Comparison of ENCODE assay signal across 11 mouse cellular contexts in genomic region chr10:18876211-18876610, GRCm38 (mm10). TPM values are rescaled to one million over a fixed set of nuclear protein-coding genes. Genes with fewer than 3 reads are reported as not detected.
DNase-seq lines count a peak whose midpoint lies in the region; ATAC-seq and TF ChIP-seq lines count a peak whose summit lies in the region.
"Had no signal": no experiment of that assay in that cellular context is flagged by ENCODE, and none has a peak within 500 bp of the region (broad histone marks: within the 10 kb centered on the region; RNA-seq: fewer than 3 reads in every experiment).

No protein-coding gene starts in this region.

- 28% methylated on average over 1 of the region's 1 CpGs for whole genome bisulfite sequencing in intestine, embryonic 16.5 days
- 20% methylated on average over 1 of the region's 1 CpGs for WGBS in intestine, postnatal 0 days
- 33% methylated on average over 1 of the region's 1 CpGs for WGBS in embryonic facial prominence, embryonic 12.5 days
- 42% methylated on average over 1 of the region's 1 CpGs for WGBS in limb, embryonic 14.5 days

- H3K9ac ChIP-seq in intestine, embryonic 16.5 days (ENCODE audit: low read depth, low read length) = no peak overlapping the region
- no peak overlapping the region for H3K9ac ChIP-seq in intestine, postnatal 0 days (ENCODE audit: low read depth, low read length)
- H3K9ac ChIP-seq in embryonic facial prominence, embryonic 12.5 days = no peak overlapping the region
- H3K9ac ChIP-seq in limb, embryonic 14.5 days (ENCODE audit: low read depth, low read length, severe bottlenecking) = no peak overlapping the region
- H3K9ac ChIP-seq: intestine, embryonic 15.5 days had no signal

- no peaks in the 10 kb centered on the region for H3K36me3 ChIP-seq in intestine, embryonic 16.5 days (ENCODE audit: control insufficient read depth, insufficient read depth, low read length)
- H3K36me3 ChIP-seq in intestine, postnatal 0 days (ENCODE audit: control insufficient read depth, insufficient read depth) = no peaks in the 10 kb centered on the region
- no peaks in the 10 kb centered on the region for H3K36me3 ChIP-seq in embryonic facial prominence, embryonic 12.5 days
- H3K36me3 ChIP-seq in limb, embryonic 14.5 days (ENCODE audit: control insufficient read depth, insufficient read depth, low read length) = no peaks in the 10 kb centered on the region
- H3K36me3 ChIP-seq: intestine, embryonic 15.5 days had no signal

- peak; percentile 52; the same call in 1 of the 2 replicates for ATAC-seq in intestine, embryonic 16.5 days
- ATAC-seq in intestine, postnatal 0 days = no peak
- ATAC-seq in embryonic facial prominence, embryonic 12.5 days (ENCODE audit: insufficient number of reproducible peaks, insufficient read depth, low FRiP score, low TSS enrichment) = 0 out of 2 replicates have a peak, but pooled peaks have one; percentile 52
- ATAC-seq in limb, embryonic 14.5 days (ENCODE audit: low FRiP score, low read depth) = no peak
- ATAC-seq in activated CD4-positive, CD25-positive, alpha-beta regulatory T cell, adult 4 months = no peak
- no peak for ATAC-seq in erythroblast, adult 5-6 weeks (replicated peaks; ENCODE audit: low FRiP score, poor library complexity, severe bottlenecking)
- ATAC-seq: intestine, embryonic 15.5 days; midbrain, embryonic 16.5 days had no signal

- TF ChIP-seq POLR2A in limb, embryonic 14.5 days (IDR thresholded peaks at IDR 0.05; ENCODE audit: borderline replicate concordance, extremely low read depth, insufficient read depth, insufficient read length) = no peak

- peak; percentile 62 for DNase-seq in Muller cell, postnatal 12 days (ENCODE audit: inconsistent ontology term)
- no peak for DNase-seq in limb, embryonic 14.5 days (ENCODE audit: low spot score)
- DNase-seq: gastrocnemius, postnatal 10 days had no signal

- H3K27me3 ChIP-seq in intestine, embryonic 16.5 days (replicated peaks; ENCODE audit: control insufficient read depth, insufficient read depth, low read length) = no peaks in the 10 kb centered on the region
- H3K27me3 ChIP-seq in intestine, postnatal 0 days (replicated peaks; ENCODE audit: control insufficient read depth, insufficient read depth, low read length) = no peaks in the 10 kb centered on the region
- H3K27me3 ChIP-seq in embryonic facial prominence, embryonic 12.5 days = no peaks in the 10 kb centered on the region
- H3K27me3 ChIP-seq in limb, embryonic 14.5 days (ENCODE audit: control insufficient read depth, insufficient read depth, low read length) = no peaks in the 10 kb centered on the region
- H3K27me3 ChIP-seq: intestine, embryonic 15.5 days had no signal

- H3K4me3 ChIP-seq in intestine, embryonic 16.5 days (ENCODE audit: low read length) = no peak overlapping the region
- H3K4me3 ChIP-seq in intestine, postnatal 0 days (ENCODE audit: low read depth, low read length) = no peak overlapping the region
- H3K4me3 ChIP-seq in embryonic facial prominence, embryonic 12.5 days = no peak overlapping the region
- no peak overlapping the region for H3K4me3 ChIP-seq in limb, embryonic 14.5 days (replicated peaks; ENCODE audit: low read length)
- H3K4me3 ChIP-seq: intestine, embryonic 15.5 days; left cerebral cortex, adult 2 months had no signal

- H3K4me1 ChIP-seq in intestine, embryonic 16.5 days (ENCODE audit: control insufficient read depth, insufficient read depth, low read length) = peaks cover 3% of the 10 kb centered on the region; the same call in 1 of the 2 replicates
- no peaks in the 10 kb centered on the region for H3K4me1 ChIP-seq in intestine, postnatal 0 days (replicated peaks; ENCODE audit: control insufficient read depth, insufficient read depth, low read length)
- peaks cover 4% of the 10 kb centered on the region; the same call in 1 of the 2 replicates for H3K4me1 ChIP-seq in embryonic facial prominence, embryonic 12.5 days
- H3K4me1 ChIP-seq in limb, embryonic 14.5 days (ENCODE audit: control insufficient read depth, insufficient read depth, low read length) = peaks cover 3% of the 10 kb centered on the region; the same call in 1 of the 2 replicates
- H3K4me1 ChIP-seq: intestine, embryonic 15.5 days had no signal

- no peak for TF ChIP-seq CTCF in intestine, postnatal 0 days (IDR thresholded peaks at IDR 0.05; ENCODE audit: low read depth)

- H3K27ac ChIP-seq in intestine, embryonic 16.5 days (ENCODE audit: low read length) = no peak overlapping the region
- no peak overlapping the region for H3K27ac ChIP-seq in intestine, postnatal 0 days (ENCODE audit: low read depth, low read length)
- 0 out of 2 replicates have a peak overlapping the region, but pooled peaks have one; percentile 2 for H3K27ac ChIP-seq in embryonic facial prominence, embryonic 12.5 days
- 0 out of 2 replicates have a peak overlapping the region, but pooled peaks have one; percentile 35 for H3K27ac ChIP-seq in limb, embryonic 14.5 days (replicated peaks; ENCODE audit: low read depth, low read length)
- H3K27ac ChIP-seq: intestine, embryonic 15.5 days; left cerebral cortex, adult 2 months had no signal

- H3K9me3 ChIP-seq in intestine, embryonic 16.5 days (ENCODE audit: control insufficient read depth, low read length) = no peaks in the 10 kb centered on the region
- H3K9me3 ChIP-seq in intestine, postnatal 0 days (ENCODE audit: control insufficient read depth) = no peaks in the 10 kb centered on the region
- H3K9me3 ChIP-seq in embryonic facial prominence, embryonic 12.5 days = no peaks in the 10 kb centered on the region
- H3K9me3 ChIP-seq in limb, embryonic 14.5 days (ENCODE audit: control insufficient read depth, low read length) = no peaks in the 10 kb centered on the region
- H3K9me3 ChIP-seq: intestine, embryonic 15.5 days had no signal

- H3K4me2 ChIP-seq in intestine, embryonic 16.5 days (ENCODE audit: low read depth, low read length) = no peak overlapping the region
- no peak overlapping the region for H3K4me2 ChIP-seq in intestine, postnatal 0 days (replicated peaks; ENCODE audit: low read depth)
- H3K4me2 ChIP-seq in embryonic facial prominence, embryonic 12.5 days (replicated peaks) = no peak overlapping the region
- H3K4me2 ChIP-seq in limb, embryonic 14.5 days (replicated peaks; ENCODE audit: low read depth, low read length, severe bottlenecking) = no peak overlapping the region
- H3K4me2 ChIP-seq: intestine, embryonic 15.5 days had no signal

RNA-seq across cellular contexts. Expression of gene Perp, which starts 31.4 kb away (rescaled TPM):
- 77.2 and 95.4 TPM in 2 replicates for polyA plus RNA-seq in intestine, embryonic 16.5 days (2015; fragmentation: Nextera tagmentation; extraction: Ambion mirVana)
- 223 and 244 TPM in 2 replicates for polyA plus RNA-seq in intestine, postnatal 0 days (2015; fragmentation: Nextera tagmentation; extraction: Ambion mirVana)
- polyA plus RNA-seq in embryonic facial prominence, embryonic 12.5 days (2016; fragmentation: Nextera tagmentation; extraction: Ambion mirVana) = 45.3 and 48.4 TPM in 2 replicates
- polyA plus RNA-seq in limb, embryonic 14.5 days (2012; rRNA removed) = 166 and 196 TPM in 2 replicates
- polyA plus RNA-seq in limb, embryonic 14.5 days (2014; fragmentation: Nextera tagmentation; extraction: Ambion mirVana) = 466 and 598 TPM in 2 replicates
- polyA plus RNA-seq in activated CD4-positive, CD25-positive, alpha-beta regulatory T cell, adult 4 months (2017; shearing (Covaris generic)) = 1 to 10 TPM in 1 of 2 experiments, under 1 TPM in 1; 0.40 to 1.2 TPM
- total RNA-seq in erythroblast, adult 5-6 weeks (2015; ENCODE audit: low replicate concordance) = 1.0 and 2.7 TPM in 2 replicates
- 0.56 and 0.85 TPM in 2 replicates for total RNA-seq in erythroblast, adult 5-6 weeks (2017; ENCODE audit: low replicate concordance)

Comparison
In these comparisons a context has a peak if more than half of its experiments do, and no peak if none do; other contexts are left out.
1. ATAC-seq: peak in intestine, embryonic 16.5 days (single experiment) and embryonic facial prominence, embryonic 12.5 days (single experiment); none in intestine, postnatal 0 days (single experiment), limb, embryonic 14.5 days (single experiment), activated CD4-positive, CD25-positive, alpha-beta regulatory T cell, adult 4 months (single experiment) and erythroblast, adult 5-6 weeks (single experiment).
2. H3K27ac ChIP-seq: peak in embryonic facial prominence, embryonic 12.5 days (single experiment) and limb, embryonic 14.5 days (single experiment); none in intestine, embryonic 16.5 days (single experiment) and intestine, postnatal 0 days (single experiment).
3. RNA of gene Perp, which starts 31.4 kb away (polyA plus RNA-seq): 166 to 598 TPM in limb, embryonic 14.5 days, 223 to 244 TPM in intestine, postnatal 0 days, 77.2 to 95.4 TPM in intestine, embryonic 16.5 days and 45.3 to 48.4 TPM in embryonic facial prominence, embryonic 12.5 days; 0.40 to 1.2 TPM in activated CD4-positive, CD25-positive, alpha-beta regulatory T cell, adult 4 months; every median in the first group is over 10 times any median in the second.